Mouse (Mus musculus): ENCODE results near the gene Fam131a.
A peak's percentile ranks its signal among the peaks of the same experiment; 100 is the strongest.

Gene Fam131a

GRCm38 (mm10) chr16:20736823-20737222 is 43.8 kb downstream of the Fam131a start:
- no peak for DNase-seq (ENCODE audit: extremely low read depth, insufficient read length, low spot score)

GRCm38 (mm10) chr16:20739845-20740244 is 46.8 kb downstream of the Fam131a start:
- no peak for DNase-seq (ENCODE audit: extremely low read depth, insufficient read length, low spot score)

- peak; percentile 70 for DNase-seq (ENCODE audit: extremely low read depth, insufficient read length, low spot score)
These were observed 53.6 kb downstream of the Fam131a start for GRCm38 (mm10) chr16:20746641-20747040.

- no peak for DNase-seq (ENCODE audit: extremely low read depth, insufficient read length, low spot score)
These were observed 57.5 kb downstream of the Fam131a start for GRCm38 (mm10) chr16:20750518-20750917.
